Mouse (Mus musculus) gastrocnemius, postnatal 14 days (tissue): ENCODE data around the gene Uba1. TPM values are rescaled to one million over a fixed set of nuclear protein-coding genes. Genes with fewer than 3 reads are reported as not detected.

Experiments used
- DNase-seq: peaks from one replicate; pipeline ENCODE4 v3.0.0; 2021; ENCODE audit warnings: mixed read lengths
- intact Hi-C: fragments of 180-260 bp; cut with DNase I; formaldehyde crosslinking; loops from one replicate; pipeline ENCODE4 v1.15.1; 2025; ENCODE audit warnings: low total_unique reads
- long read RNA-seq, 2 experiments: library from polyadenylated mRNA; stranded (forward); transcript quantifications; one replicate each; pipeline ENCODE4 v2.0.0; 2021
- total RNA-seq, 2 experiments: library from RNA; stranded (reverse); gene quantifications; 2 replicates each; pipeline ENCODE4 v1.2.3; 2021

Gene Uba1
- total RNA-seq = 100 to 1,000 TPM; 154 to 161 TPM
- long read RNA-seq, experiment 1, full-length matches to known transcripts = 112 of 143 reads
- long read RNA-seq, experiment 1, partial matches to known transcripts = 22 of 143 reads
- long read RNA-seq, experiment 1, other reads (novel, unspliced or antisense) = 9 of 143 reads
- long read RNA-seq, experiment 2, full-length matches to known transcripts = 159 of 190 reads
- long read RNA-seq, experiment 2, partial matches to known transcripts = 25 of 190 reads
- long read RNA-seq, experiment 2, other reads (novel, unspliced or antisense) = 6 of 190 reads

DNA sequence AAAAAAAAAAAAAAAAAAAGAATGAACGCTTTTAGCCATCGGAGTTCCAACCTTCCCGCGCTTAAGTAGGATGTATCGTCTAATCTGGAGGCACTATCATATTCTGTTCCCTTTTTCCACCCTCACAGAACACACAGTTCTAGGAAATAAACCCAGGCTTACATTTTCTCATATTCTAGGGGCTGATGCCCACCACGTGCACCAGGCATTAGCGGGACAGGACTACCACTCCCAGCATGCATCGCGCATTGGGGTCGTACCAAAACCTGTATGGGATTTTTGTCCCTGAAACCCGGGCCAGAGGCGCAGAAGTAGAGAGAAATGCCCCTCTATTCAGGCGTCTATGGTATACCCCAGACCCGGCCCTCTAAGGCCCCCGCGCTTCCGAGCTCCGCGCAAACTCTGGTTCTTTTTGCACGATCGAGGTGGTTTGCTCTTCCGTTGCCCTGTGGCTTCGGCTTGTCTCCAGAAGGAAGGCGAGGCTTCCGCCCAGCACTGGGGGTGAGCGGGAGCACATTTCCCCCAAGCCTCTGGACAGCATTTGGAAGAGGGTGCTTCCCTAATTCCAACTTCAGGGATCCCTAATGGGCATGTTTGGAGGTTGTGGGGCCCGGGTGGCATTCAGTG, at the start of gene Uba1:
Uba1 (plus strand) TSS at position 301 of the 627 bp plus-strand sequence.
- peak; percentile 69 for DNase-seq
- intact Hi-C loops = no loop called here

DNA sequence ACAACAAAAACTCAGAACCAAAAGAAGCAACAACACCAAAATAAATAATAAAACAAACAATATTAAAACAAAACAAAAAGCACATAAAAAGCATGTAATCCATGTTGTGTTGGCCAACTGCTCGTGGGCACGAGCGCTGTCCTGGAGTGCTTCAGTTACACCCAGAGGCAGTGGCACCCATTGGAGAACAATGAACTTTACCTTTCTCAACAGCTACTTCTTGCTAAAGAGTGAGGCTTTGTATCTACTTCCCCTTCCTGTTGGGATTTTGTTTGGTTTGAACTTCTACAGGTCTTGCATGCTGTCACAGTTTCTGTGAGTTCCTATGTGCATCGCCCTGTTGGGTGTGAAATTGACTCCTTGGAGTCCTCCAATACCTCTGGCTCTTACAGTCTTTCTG, 49.6 kb upstream of the Uba1 start:
- no peak for DNase-seq
- intact Hi-C loops = no loop called here

DNA sequence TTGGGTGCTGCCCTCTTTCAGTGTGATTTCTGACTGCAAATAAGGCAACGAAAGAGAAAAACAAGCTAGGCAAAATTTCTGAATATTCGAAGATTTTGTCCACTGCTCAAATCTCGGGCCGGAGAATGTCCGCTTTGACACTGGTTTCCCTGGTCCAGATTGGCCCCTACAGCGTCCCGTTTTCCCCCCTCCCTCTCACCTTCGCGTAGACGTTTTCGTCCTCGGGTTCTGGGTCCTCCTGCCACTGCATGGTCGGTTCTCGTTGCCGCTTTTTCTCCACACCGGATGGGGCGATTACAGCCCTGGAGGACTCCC, 41.3 kb upstream of the Uba1 start:
- intact Hi-C loops = no loop called here
- no peak for DNase-seq

DNA sequence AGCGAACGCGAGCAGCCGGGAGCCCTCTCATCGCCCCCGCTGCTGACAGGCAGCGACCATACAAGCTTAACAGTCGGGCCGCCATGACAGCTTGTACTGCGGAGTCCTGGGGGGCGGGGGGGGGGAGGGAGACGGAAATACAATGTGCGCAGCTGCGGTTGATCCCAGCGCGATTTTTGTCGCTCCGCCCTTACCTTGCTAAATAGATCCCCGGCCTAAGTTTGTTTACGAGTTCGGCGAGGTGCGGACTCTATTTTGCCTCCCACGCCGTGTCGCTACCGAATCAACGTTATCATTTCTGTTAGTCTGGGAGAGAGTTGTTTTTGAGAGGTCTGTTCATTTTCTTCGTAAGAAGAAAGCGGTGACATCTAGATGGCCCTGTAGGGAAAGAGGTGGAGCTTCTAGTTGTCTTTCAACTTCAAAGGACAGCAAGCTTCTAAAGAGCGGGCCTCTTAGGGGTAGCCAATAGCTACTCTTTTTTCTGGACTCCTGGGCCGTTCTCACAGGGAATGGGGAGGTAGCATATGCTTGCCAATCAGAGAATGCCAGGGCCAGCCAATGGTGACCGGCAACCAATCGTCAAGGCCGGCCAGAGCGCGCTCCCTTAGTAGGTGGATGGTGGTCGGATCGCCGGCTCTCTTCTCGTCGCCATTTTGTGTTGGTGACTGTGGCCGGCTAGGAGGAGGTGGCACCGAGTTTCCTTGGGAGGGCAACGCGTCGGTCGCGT, 40.8 kb upstream of the Uba1 start, which contains the start of the genes Rbm10 and Ndufb11:
Rbm10 (plus strand) TSS at position 328 of the 727 bp plus-strand sequence.
Ndufb11 (minus strand) TSS at position 444 of the 727 bp plus-strand sequence.
- intact Hi-C loops = no loop called here
- DNase-seq = peak; percentile 79

DNA sequence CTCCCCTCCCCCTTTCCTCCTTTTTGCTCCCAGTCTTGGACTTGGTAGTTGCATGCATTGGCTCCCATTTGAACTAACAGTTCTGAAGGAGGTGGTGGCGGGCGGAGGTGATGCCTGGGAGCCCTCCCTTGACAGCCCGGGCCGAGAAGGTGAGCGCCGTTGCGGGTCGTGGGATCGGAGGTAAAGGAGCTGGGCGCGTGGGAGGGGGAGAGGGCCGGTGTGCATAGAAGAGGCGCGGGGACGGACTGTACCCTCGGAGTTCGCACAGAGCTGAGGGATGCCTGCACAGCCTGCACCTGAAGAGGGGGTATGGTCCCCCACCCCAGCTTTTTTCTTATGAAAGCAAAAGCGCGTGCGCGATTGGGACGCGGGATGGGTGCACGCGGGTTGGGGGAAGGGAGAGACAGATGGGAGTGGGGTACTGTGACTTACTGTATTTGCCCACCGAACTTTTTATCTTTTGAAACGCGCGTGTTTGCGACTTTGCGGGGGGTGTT, 40.2 kb upstream of the Uba1 start:
- intact Hi-C loops = no loop called here

GRCm38 (mm10) chrX:20638141-20638540, 20.0 kb upstream of the Uba1 start:
- DNase-seq = no peak
- intact Hi-C loops = no loop called here

More for the DNA sequence above, 40.2 kb upstream of the Uba1 start:
- no peak for DNase-seq

DNA sequence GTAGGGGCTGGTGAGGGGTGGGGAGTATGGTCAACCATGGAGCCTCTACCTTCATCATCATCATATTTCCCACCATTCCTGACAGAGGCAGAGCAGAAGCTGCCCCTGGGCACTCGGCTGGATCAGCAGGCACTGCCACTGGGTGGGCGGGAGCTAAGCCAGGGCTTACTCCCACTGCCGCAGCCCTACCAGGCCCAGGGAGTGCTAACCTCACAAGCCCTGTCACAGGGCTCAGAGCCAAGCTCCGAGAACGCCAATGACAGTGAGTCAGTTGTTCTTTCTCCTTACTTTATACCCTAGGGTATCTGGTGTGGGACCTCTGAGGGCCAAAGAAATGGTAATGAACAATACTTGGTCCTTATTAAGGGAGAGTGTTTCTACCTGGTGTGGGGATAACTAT, 13.3 kb upstream of the Uba1 start:
- DNase-seq = no peak
- intact Hi-C loops = no loop called here

DNA sequence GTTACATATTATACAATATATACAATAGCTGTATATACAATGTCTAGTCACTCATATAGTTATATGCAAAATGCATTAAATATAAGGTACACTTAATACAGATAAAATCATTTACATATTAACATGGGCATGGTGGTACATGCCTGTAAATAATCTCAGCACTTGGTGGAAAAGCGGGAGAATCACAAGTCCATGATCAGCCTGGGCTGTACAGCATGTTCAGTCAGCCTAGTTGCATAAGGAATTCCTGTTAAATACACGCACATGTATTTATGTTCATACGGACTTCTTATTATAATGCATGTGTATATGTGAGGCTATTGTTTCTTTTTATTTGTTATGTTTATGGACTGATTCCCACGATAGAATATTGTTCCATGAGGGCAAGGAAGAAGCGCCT, 533 bp upstream of the Uba1 start:
- intact Hi-C loops = no loop called here
- no peak for DNase-seq

- no peak for DNase-seq
- intact Hi-C loops = no loop called here
Observed at GRCm38 (mm10) chrX:20658891-20659406, 823 bp downstream of the Uba1 start.

DNA sequence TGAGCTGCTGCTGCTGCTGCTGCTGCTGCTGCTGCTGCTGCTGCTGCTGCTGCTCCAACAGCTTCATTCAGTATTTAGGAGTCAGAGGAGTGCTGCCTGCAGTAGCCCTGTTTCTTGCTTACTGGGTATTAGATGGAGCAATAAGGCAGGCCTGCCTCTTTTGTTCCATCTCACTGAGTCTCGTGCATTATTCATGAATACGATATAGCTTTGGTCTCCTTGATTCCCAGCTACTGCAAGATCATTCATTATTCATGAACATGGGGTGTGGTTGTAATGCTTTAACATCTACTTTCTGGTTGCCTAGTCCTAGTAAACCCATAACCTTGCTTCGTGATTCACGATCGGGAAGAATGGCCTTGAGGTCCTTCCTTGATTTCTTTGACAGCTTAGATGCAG, 4.2 kb downstream of the Uba1 start:
- intact Hi-C loops = no loop called here
- DNase-seq = no peak

DNA sequence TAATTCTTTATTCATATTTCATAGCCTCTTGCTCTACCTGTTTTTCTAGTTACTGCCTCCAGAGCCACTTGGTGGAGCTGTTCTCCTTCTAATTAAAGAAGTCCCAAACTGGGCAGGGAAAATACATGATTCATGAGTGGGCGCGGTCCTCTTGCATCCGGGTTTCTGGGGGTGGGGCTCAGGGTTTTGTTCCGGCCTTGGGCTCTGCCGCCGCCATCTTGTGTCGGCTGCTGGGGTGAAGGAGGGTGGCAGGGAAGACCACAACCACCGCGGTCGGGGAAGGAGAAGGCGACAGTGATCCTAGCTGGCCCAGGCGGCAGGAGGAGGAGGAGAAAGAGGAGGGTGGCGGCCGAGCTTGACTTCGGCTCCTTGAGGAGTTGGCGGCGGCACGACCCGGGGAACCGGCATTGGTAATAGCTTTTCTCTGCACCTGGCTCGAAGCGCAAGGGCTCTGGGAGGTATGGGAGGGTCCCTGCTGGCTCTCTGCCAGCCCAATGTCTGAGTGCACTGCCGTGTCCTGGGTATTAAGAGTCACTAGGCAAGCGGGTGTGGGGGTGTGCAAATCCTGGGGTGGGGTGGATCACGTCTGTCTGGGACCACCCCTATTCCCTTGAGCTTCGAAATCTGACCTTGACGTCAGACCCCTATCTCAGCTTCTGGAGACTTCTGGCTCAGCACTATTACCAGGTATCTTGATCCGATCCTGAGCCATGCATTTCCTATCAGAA, 4.8 kb downstream of the Uba1 start:
- intact Hi-C loops = no loop called here
- DNase-seq = peak; percentile 82

- intact Hi-C loops = no loop called here
Observed at GRCm38 (mm10) chrX:20663444-20663790, 5.3 kb downstream of the Uba1 start.

GRCm38 (mm10) chrX:20687519-20688067, 29.5 kb downstream of the Uba1 start, which contains the start of gene Cdk16:
Gene Cdk16, plus strand, starts transcription at chrX:20687954.
- intact Hi-C loops = no loop called here
- DNase-seq = peak; percentile 83

More at GRCm38 (mm10) chrX:20663444-20663790, 5.3 kb downstream of the Uba1 start:
- no peak for DNase-seq

- intact Hi-C loops = no loop called here
- DNase-seq = peak; percentile 78
Observed at GRCm38 (mm10) chrX:20688068-20688547, 30.0 kb downstream of the Uba1 start.

GRCm38 (mm10) chrX:20688615-20689014, 30.5 kb downstream of the Uba1 start:
- DNase-seq = peak; percentile 74
- intact Hi-C loops = no loop called here

- DNase-seq = no peak
- intact Hi-C loops = no loop called here
Observed at GRCm38 (mm10) chrX:20691566-20691965, 33.4 kb downstream of the Uba1 start.

- DNase-seq = no peak
- intact Hi-C loops = no loop called here
Observed at GRCm38 (mm10) chrX:20692616-20693015, 34.5 kb downstream of the Uba1 start.

DNA sequence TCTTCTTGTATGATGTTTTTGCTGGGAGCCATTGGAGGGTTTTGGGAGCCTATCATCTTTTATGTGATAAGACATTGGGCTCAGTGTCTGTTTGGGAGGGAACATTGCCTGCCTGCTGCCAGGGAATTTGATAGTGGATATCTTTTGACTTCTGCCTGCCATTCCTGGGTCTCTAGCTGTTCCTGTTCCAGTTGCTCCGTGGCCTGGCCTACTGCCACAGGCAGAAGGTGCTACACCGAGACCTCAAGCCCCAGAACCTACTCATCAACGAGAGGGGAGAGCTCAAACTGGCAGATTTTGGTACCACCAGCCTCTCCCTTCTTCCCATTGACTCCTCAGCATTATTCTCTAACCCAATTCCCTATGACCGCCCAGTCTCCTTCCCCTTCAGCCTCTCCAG, 37.7 kb downstream of the Uba1 start:
- intact Hi-C loops = no loop called here
- DNase-seq = no peak

- intact Hi-C loops = no loop called here
- no peak for DNase-seq
Observed at GRCm38 (mm10) chrX:20703741-20704290, 45.7 kb downstream of the Uba1 start, which contains the start of gene Usp11. Gene Usp11, plus strand, starts transcription at chrX:20703906.
